Mouse (Mus musculus): ENCODE results near the gene Zfp553.

DNA sequence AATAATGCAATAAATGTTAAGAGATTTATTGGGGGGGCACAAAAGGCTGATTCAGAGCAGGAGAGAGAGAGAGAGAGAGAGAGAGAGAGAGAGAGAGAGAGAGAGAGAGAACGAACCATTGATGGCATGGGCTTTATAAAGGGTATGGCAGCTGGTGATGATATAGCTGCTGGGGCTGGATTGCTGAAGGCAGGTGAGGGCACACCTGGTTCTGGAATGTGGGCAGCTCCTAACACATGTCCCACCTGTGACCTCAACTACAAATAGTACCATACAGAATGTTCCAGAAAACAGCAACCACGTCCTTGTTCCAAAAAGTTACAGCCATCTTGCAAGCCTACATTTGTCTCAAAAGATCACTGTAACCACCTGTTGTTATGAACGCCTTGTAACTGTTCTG lies 1.5 kb upstream of the Zfp553 start:
- TF ChIP-seq CTCF (IDR thresholded peaks at IDR 0.05; ENCODE audit: low read depth, low read length) (no peak), POLR2A (IDR thresholded peaks at IDR 0.05; ENCODE audit: extremely low read depth, insufficient read depth, low read length) (no peak)

Measured in liver, adult 2 months (tissue).